Mouse (Mus musculus) thymus, postnatal 25 days (tissue): ENCODE results near the gene Kcnab2.

Experiments
- DNase-seq: peaks from one replicate; pipeline ENCODE4 v3.0.0; 2022

Kcnab2 gene

DNA sequence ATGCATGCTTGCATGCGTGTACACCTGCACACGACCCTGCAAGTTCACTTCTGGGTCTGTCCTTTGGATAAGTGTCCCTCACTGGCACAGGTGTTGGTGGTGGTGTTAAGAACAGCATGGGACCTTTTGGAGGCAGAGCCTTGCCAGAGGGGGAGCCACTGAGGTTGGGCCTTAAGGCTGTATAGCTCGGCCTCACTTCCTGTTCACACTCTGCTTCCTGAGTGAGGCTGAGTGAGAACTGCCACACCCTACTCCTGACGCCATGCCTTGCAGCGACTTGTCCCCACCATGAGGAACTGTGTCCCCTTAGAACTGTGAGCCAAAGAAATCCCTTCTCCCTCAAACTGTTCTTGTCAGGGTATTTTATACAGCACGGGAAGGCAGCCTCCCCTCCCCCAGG is 26.3 kb downstream of the Kcnab2 start:
- DNase-seq: peak; percentile 19

DNA sequence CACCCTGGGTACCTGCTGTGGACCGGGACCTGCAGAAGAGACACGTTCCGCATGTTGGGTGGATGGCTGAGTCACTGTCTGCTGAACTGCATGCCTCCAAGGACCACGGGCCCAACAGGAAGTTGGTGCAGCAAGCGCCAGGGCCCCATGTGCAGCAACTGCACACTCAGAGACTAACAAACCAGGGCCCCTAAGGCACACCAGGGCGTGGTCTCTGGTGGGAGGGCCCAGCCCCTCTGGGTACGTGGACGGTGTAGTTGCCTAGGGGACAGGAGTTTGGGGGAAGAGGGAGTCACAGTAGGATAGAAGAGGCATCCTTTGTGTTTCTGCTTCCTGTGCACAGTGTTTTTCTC is 29.0 kb downstream of the Kcnab2 start:
- peak; percentile 82 for DNase-seq

- peak; percentile 47 for DNase-seq
Observed at GRCm38 (mm10) chr4:152447731-152448665, 29.7 kb downstream of the Kcnab2 start.

DNA sequence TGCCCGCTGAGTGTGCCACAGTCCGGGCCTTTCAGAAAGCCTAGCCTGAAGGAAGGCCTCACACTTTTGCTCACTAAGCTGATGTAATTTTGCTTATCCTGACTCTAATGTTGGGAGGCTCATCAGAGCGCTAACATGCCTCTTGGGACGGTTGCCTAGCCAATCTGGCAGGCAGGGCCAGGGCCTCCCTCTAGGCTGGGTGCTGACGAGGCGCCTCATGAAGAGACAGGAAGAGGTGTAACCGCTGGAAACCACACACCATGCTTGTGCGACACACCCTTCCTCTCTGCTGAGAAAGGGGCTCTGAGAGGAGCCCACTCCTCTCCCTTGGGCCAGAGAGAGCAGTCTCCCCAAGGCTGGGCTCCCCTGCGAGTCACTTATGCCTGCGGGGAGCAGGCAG is 31.5 kb downstream of the Kcnab2 start:
- peak; percentile 80 for DNase-seq

DNA sequence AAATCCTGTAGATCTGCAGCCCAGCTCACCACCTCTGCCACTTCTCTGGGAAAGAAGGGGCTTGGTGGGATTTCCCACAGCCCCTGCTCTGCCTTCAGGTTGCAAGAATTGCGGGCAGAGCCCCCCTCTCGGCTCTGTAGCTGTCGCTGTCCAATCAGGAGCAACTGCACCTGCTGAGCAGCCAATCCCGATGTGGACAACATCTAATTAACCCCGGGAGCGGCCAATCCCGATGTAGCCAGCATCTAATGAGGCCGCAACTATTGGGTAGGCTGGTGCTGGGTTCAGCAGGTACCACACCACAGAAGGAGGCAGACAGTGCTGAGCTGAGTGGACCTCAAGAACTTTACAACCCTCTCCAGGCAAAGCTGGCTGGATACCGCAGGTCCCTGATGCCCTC is 36.1 kb downstream of the Kcnab2 start:
- no peak for DNase-seq

DNA sequence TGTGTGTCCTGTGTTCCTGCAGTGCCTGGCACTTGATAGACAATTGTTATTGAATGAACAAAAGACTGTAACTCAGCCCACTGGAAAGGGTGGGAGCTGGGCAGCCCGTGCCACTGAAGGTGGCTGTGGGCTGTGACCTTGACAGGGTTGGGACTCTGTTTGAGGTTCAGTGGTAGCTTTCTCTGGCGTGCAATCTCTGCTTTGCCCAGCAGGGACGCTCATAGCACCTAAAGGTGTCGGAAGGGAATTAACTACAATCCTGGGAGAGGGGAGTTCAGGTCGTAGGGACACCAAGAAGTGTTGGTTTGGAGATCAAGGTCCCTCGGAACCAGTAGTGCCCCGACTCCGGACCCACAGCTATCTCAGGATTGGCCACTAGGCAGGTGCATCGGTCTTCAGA is 36.8 kb downstream of the Kcnab2 start:
- no peak for DNase-seq

- peak; percentile 53 for DNase-seq
Observed at GRCm38 (mm10) chr4:152435255-152435654, 42.4 kb downstream of the Kcnab2 start.

DNA sequence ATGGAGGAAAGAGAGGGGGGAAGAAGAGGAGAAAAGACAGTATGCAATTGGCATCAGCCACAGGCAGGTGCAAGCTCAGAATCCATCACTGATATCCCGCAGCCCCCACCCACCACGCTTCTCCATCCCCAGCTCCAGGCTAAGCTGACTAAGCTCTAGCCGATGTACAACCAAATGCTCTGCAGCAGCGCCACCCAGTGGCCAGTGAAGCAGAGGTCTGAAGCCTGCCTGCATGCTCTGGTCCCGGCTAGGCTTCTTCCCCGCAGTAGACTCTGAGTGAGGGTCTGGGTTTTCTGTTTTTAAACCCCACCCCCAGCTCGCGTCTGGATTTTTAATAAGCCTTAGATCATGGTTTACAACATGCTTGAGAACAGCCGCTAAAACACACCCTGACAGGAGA is 42.8 kb downstream of the Kcnab2 start:
- DNase-seq: peak; percentile 73

DNA sequence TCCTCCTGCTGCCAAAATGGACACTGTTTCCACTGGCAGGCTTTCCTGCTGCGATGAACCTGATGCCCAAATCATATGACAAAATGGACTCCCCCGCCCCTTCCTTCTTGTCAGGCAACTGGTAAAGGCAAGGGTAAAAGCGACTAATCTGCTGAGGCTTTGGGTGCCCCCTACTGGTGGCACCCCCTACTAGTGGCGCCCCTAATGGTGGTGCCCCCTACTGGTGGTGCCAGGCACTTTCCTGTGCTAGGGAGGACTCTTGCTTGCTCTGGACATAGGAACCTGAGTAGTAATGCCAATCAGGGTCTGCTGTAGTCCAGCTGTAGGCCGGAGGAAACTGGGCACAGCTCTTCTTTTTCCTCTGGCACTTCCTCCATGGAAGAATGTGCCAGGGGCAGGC is 45.4 kb downstream of the Kcnab2 start:
- DNase-seq: peak; percentile 52

GRCm38 (mm10) chr4:152428259-152428658 is 49.4 kb downstream of the Kcnab2 start:
- no peak for DNase-seq

DNA sequence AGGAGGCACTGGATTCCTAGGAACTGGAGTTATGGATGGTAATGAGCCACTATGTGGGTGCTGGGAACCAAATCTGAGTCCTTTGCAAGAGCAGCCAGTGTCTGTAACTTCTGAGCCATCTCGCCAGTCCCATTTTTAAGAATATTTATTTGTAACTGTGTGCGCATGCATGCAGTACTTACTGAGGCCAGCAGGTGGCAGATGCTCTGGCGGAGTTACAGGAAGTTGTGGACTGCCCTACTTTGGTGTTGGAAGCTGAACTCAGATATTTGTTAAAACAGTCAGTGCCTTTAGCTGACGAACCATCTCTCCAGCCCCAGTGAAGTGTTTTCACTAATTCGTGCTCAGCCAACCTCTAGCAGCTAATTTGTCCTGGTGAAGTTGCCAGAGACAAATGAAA is 52.7 kb downstream of the Kcnab2 start:
- DNase-seq: peak; percentile 36

DNA sequence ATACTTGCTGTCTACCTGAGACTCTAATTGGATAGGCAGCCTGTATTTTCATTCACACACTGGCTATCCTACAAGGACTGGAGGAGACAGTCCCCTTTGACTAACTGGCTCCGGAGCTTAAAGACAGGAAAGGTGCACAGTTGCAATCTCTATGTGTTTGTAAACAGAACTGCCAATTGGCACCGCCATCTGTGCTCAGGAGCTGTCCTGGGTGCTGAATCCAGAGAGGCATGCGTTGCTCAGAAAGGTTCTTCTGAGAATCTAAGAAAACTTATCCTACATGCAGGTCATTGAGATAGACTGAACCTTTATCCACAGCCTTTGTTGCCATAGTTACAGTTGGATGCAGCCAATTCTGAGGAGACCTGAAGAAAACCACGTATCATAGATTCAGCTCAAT is 53.3 kb downstream of the Kcnab2 start:
- peak; percentile 9 for DNase-seq

GRCm38 (mm10) chr4:152423576-152423975 is 54.1 kb downstream of the Kcnab2 start:
- no peak for DNase-seq

GRCm38 (mm10) chr4:152418229-152419060 is 59.2 kb downstream of the Kcnab2 start:
- no peak for DNase-seq

DNA sequence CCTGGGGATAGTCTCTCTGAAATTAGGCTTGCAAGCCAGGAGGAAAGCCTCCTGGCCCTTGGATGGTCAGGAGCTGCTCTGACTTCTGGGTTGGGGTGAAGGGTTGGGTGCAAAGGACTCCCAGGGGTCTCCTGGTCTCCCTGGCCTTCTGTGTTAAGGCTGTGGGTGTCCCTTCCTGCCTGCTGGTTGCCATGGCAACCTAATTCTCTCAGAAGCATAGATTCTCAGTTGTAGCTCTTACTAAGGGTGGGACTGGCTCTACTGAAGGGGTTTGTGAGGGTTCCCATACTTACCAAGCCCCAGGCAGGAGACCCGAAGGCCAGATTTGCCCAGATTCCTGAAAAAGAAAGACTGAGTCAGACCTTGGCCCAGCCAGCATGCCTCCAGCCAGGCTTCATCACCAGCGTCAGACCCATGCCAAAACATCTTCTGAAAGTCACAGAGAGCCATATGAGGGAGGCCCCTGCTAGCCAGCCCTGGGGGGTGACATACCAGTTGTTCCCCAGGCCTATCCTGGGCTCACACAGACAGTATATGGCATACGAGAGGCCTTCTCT is 65.1 kb downstream of the Kcnab2 start:
- DNase-seq: no peak

DNA sequence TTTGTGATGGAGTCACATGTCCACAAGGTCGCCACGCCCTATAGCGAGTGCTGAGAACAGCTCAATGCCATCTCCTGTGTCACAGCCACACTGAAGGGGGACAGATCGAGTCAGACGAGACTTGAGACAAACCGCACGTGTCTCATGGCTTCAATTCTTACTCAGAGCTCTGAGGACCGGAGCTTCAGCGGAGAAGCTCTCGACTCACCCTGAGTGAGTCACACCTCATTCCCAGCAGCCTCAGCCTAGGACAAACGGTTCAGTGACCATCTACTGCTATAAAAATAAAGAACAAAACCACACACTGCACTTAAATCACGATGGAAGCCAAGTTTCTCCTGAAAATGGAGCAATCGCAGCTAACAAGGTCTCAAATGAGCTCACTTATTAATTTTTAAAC is 66.7 kb downstream of the Kcnab2 start:
- DNase-seq: no peak

DNA sequence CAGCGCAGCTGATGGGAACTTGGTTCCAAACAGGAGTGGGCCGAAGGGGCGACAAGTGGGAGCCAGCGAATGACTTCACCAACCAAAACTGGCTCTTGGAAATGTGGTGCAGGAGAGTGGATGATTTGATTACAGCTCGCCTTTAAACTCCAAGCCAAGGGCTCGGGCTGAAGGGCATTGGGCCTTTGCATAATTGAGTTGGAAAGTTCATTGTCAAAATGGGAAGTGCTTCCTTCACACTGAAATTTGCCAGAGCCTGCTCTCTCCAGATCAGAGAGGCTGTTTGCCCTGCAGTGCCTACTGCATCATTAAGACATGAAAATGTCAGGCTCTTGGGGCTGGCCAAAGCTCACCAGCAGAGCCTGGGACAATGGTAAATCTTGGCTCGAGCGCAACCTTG is 71.1 kb downstream of the Kcnab2 start:
- DNase-seq: no peak

- DNase-seq: no peak
Observed at GRCm38 (mm10) chr4:152405671-152406201, 71.9 kb downstream of the Kcnab2 start.

DNA sequence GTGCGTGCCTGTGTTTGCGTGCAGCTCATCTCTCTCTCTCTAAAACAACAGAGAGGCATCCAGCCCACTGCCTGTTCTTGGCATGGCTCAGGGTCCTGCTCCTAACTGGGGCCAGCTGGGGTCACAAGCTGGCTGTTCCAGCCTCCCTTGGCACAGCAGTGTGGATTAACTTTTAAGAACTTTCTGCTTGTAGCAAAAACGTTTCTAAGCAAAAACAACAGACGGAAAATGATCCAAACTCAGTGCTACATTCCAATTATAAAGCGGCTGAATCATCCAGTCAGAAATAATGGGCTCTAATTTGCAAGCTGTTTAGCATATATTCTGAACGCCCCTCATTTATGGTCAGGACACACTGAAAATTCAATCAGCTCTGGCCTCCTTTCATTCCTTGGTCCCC is 72.5 kb downstream of the Kcnab2 start:
- no peak for DNase-seq

DNA sequence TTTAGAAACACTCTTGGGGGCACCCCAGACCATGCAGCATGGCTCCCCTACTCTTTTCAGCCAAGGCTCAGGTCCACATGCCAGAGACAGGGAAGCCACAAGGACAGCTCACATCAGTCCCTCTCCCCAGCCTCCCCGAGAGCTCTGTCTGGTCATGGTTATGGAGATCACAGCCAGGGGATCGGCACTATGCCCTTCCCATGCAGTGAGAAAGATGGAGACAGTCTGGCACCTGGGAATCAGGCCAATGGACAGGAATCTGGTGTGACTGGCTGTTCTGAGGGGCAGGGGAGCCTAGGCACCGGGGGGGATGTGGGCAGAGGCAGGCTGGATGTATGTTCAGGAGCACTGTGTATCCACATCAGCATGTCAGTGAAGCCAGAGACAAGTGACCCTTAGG is 78.7 kb downstream of the Kcnab2 start:
- DNase-seq: no peak

GRCm38 (mm10) chr4:152392627-152393026 is 85.0 kb downstream of the Kcnab2 start:
- no peak for DNase-seq

GRCm38 (mm10) chr4:152392192-152392591 is 85.5 kb downstream of the Kcnab2 start:
- no peak for DNase-seq

DNA sequence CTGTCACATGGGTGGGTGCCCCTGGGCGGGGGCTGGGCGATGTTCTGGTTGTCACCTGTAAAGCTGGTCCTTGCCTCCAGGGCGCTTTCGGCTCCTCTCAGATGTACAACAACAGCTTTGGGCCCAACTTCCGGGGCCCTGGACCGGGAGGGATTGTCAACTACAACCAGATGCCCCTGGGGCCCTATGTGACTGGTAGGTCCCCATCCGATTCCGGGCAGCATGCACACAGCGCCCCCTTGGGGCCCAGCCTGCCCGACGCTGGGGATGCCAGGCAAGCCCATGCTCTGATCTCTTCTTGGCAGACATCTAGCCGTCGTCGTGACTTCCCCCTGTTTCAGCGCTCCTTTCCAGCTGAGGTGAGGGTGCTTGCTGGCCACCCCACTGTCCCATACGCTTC is 92.0 kb downstream of the Kcnab2 start:
- DNase-seq: peak; percentile 20
